Mouse (Mus musculus) heart, adult 2 months (tissue): ENCODE measurements around the gene Zdhhc21. TPM values are rescaled to one million over a fixed set of nuclear protein-coding genes. Genes with fewer than 3 reads are reported as not detected.

Experiments
- DNase-seq, 2 experiments: peaks; one replicate each; pipeline ENCODE4 v3.0.0; 2021
- H3K27ac ChIP-seq: fragments of 200-600 bp; 2 replicates; pipeline ENCODE4 v1.8.1; 2022
- H3K27me3 ChIP-seq: fragments of 200-500 bp; 2 replicates; pipeline ENCODE4 v1.6.1; 2012; ENCODE audit warnings: mild to moderate bottlenecking, low read length, inconsistent platforms, mixed read lengths; ENCODE audit not compliant: control insufficient read depth, insufficient read depth
- H3K36me3 ChIP-seq: fragments of 200-500 bp; 2 replicates; pipeline ENCODE4 v1.6.1; 2012; ENCODE audit warnings: low read length, inconsistent platforms; ENCODE audit not compliant: control insufficient read depth, insufficient read depth
- H3K4me1 ChIP-seq: fragments of 200-500 bp; 2 replicates; pipeline ENCODE4 v1.6.1; 2011; ENCODE audit warnings: low read length; ENCODE audit not compliant: control insufficient read depth, insufficient read depth
- H3K4me3 ChIP-seq: fragments of 200-600 bp; 2 replicates; pipeline ENCODE4 v1.8.1; 2022
- H3K79me2 ChIP-seq: fragments of 200-500 bp; replicated peaks from 2 replicates; pipeline ENCODE4 v1.6.1; 2012; ENCODE audit warnings: mild to moderate bottlenecking, inconsistent platforms, low read length, moderate library complexity, mixed read lengths; ENCODE audit not compliant: control insufficient read depth, insufficient read depth
- H3K9ac ChIP-seq: fragments of 200-500 bp; 2 replicates; pipeline ENCODE4 v1.6.1; 2012; ENCODE audit warnings: low read depth, mild to moderate bottlenecking, control low read depth, inconsistent platforms, low read length, mixed read lengths
- CTCF ChIP-seq: fragments of 200-600 bp; IDR thresholded peaks from 2 replicates; pipeline ENCODE4 v1.8.1; 2022; ENCODE audit warnings: antibody characterized with exemption, mild to moderate bottlenecking, moderate library complexity
- EP300 ChIP-seq: fragments of 200-500 bp; IDR thresholded peaks from 2 replicates; pipeline ENCODE4 v1.6.1; 2011; ENCODE audit warnings: low read depth, low read length, control low read depth; ENCODE audit not compliant: insufficient read depth
- POLR2A ChIP-seq: fragments of 200-500 bp; IDR thresholded peaks from 2 replicates; pipeline ENCODE4 v1.6.1; 2011; ENCODE audit warnings: mild to moderate bottlenecking, low read depth, low read length, control low read depth; ENCODE audit not compliant: insufficient read depth
- WGBS: fragments of 180-500 bp; shearing (Covaris S2); methylation state at CpG from one replicate; pipeline ENCODE4 v1.1.7; 2018; 5-methylcytosine and 5-hydroxymethylcytosine counted together
- intact Hi-C: fragments of 180-260 bp; cut with DNase I; formaldehyde crosslinking; loops from one replicate; pipeline ENCODE4 v1.15.1; 2025
- polyA plus RNA-seq: library from polyadenylated mRNA; depleted of rRNA; stranded (reverse); fragments of >200 nt; gene quantifications from 2 replicates; pipeline ENCODE4 v1.2.3, GENCODE M21; 2012; rRNA removed
- total RNA-seq, 2 experiments: library from RNA; stranded (reverse); gene quantifications; 2 replicates each; pipeline ENCODE4 v1.2.3; 2021

Gene Zdhhc21
- total and polyA plus RNA-seq, 3 experiments: 2.7 to 9.3 (median 8.5) TPM

GRCm38 (mm10) chr4:82765513-82766216 is 94.1 kb downstream of the Zdhhc21 start:
- H3K27me3 ChIP-seq: no peaks in the 10 kb centered on the region
- DNase-seq: no peak
- no peak overlapping the region for H3K27ac ChIP-seq
- TF ChIP-seq CTCF (no peak), EP300 (no peak), POLR2A (no peak)
- no peak overlapping the region for H3K9ac ChIP-seq
- intact Hi-C loops: no loop called here
- no peaks in the 10 kb centered on the region for H3K4me1 ChIP-seq
- WGBS: 90% methylated on average over 11 of the region's 11 CpGs
- no peak overlapping the region for H3K4me3 ChIP-seq
- no peaks in the 10 kb centered on the region for H3K36me3 ChIP-seq
- H3K79me2 ChIP-seq: no peaks in the 10 kb centered on the region

GRCm38 (mm10) chr4:82763586-82763985 is 96.2 kb downstream of the Zdhhc21 start:
- WGBS: 58% methylated on average over 5 of the region's 5 CpGs
- no peaks in the 10 kb centered on the region for H3K4me1 ChIP-seq
- H3K9ac ChIP-seq: no peak overlapping the region
- no peaks in the 10 kb centered on the region for H3K36me3 ChIP-seq
- intact Hi-C loops: no loop called here
- H3K27ac ChIP-seq: no peak overlapping the region
- H3K4me3 ChIP-seq: no peak overlapping the region
- no peaks in the 10 kb centered on the region for H3K79me2 ChIP-seq
- no peak for TF ChIP-seq CTCF
- TF ChIP-seq POLR2A: no peak
- no peak for TF ChIP-seq EP300
- H3K27me3 ChIP-seq: no peaks in the 10 kb centered on the region
- no peak for DNase-seq

GRCm38 (mm10) chr4:82762430-82763119 is 97.2 kb downstream of the Zdhhc21 start:
- Histone ChIP-seq H3K9ac (no peak overlapping the region), H3K27me3 (no peaks in the 10 kb centered on the region), H3K4me1 (no peaks in the 10 kb centered on the region), H3K36me3 (no peaks in the 10 kb centered on the region), H3K79me2 (no peaks in the 10 kb centered on the region), H3K4me3 (no peak overlapping the region), H3K27ac (no peak overlapping the region)
- intact Hi-C loops: no loop called here
- TF ChIP-seq CTCF (no peak), POLR2A (no peak), EP300 (no peak)
- 21% methylated on average over 10 of the region's 10 CpGs for WGBS
- no peak for DNase-seq

- intact Hi-C loops: no loop called here
- no peak overlapping the region for H3K9ac ChIP-seq
Observed at GRCm38 (mm10) chr4:82756295-82756626, 103.5 kb downstream of the Zdhhc21 start.

GRCm38 (mm10) chr4:82755616-82756294 is 104.0 kb downstream of the Zdhhc21 start:
- TF ChIP-seq CTCF: no peak
- no peak for TF ChIP-seq POLR2A
- no peak for TF ChIP-seq EP300
- 73% methylated on average over 3 of the region's 3 CpGs for WGBS

More at GRCm38 (mm10) chr4:82756295-82756626, 103.5 kb downstream of the Zdhhc21 start:
- H3K4me1 ChIP-seq: no peaks in the 10 kb centered on the region
- TF ChIP-seq POLR2A (no peak), CTCF (no peak), EP300 (no peak)
- no peak for DNase-seq
- no peaks in the 10 kb centered on the region for H3K36me3 ChIP-seq
- H3K27me3 ChIP-seq: no peaks in the 10 kb centered on the region
- H3K4me3 ChIP-seq: no peak overlapping the region
- 55% methylated on average over 3 of the region's 3 CpGs for WGBS
- no peak overlapping the region for H3K27ac ChIP-seq
- H3K79me2 ChIP-seq: no peaks in the 10 kb centered on the region

More at GRCm38 (mm10) chr4:82755616-82756294, 104.0 kb downstream of the Zdhhc21 start:
- intact Hi-C loops: no loop called here
- Histone ChIP-seq H3K4me3 (no peak overlapping the region), H3K36me3 (no peaks in the 10 kb centered on the region), H3K9ac (no peak overlapping the region), H3K4me1 (no peaks in the 10 kb centered on the region), H3K27ac (no peak overlapping the region), H3K27me3 (no peaks in the 10 kb centered on the region), H3K79me2 (no peaks in the 10 kb centered on the region)
- DNase-seq: no peak

Other genes starting within 250 kb of the Zdhhc21 start
- gene Nfib, start 154.2 kb downstream of the Zdhhc21 start, total RNA-seq: 100 to 1,000 TPM; 118 to 121 TPM
- 32.1 and 44.2 TPM in 2 replicates for gene Nfib, start 154.2 kb downstream of the Zdhhc21 start, polyA plus RNA-seq
- not detected for gene Cer1, start 25.2 kb upstream of the Zdhhc21 start, total RNA-seq
- not detected in 2 replicates for gene Cer1, start 25.2 kb upstream of the Zdhhc21 start, polyA plus RNA-seq
- gene Frem1, start 192.4 kb upstream of the Zdhhc21 start, total RNA-seq: under 1 TPM; 0.21 to 0.52 TPM
- 0.18 and 0.21 TPM in 2 replicates for gene Frem1, start 192.4 kb upstream of the Zdhhc21 start, polyA plus RNA-seq